Mouse (Mus musculus) heart, postnatal 0 days (tissue): ENCODE data around the gene Igf1r. TPM values are rescaled to one million over a fixed set of nuclear protein-coding genes. Genes with fewer than 3 reads are reported as not detected.

Experiments
- ATAC-seq: fragments of 200-750 bp; cut with Nextera tagmentation; 2 replicates; pipeline ENCODE4 v1.8.0; 2017; ENCODE audit warnings: low read depth, moderate number of reproducible peaks, moderate library complexity; ENCODE audit not compliant: insufficient read depth
- DNase-seq: peaks from one replicate; pipeline ENCODE4 v3.0.0-alpha.2; 2016; ENCODE audit warnings: low spot score
- H3K27ac ChIP-seq: fragments of 300-500 bp; sonication (generic); 2 replicates; pipeline ENCODE4 v1.5.1; 2014; ENCODE audit warnings: low read depth, mild to moderate bottlenecking
- H3K27me3 ChIP-seq: fragments of 300-500 bp; sonication (generic); 2 replicates; pipeline ENCODE4 v1.6.1; 2014; ENCODE audit warnings: low read length, mixed read lengths; ENCODE audit not compliant: control insufficient read depth, insufficient read depth
- H3K36me3 ChIP-seq: fragments of 300-500 bp; sonication (generic); replicated peaks from 2 replicates; pipeline ENCODE4 v1.6.1; 2014; ENCODE audit warnings: low read length, mixed read lengths; ENCODE audit not compliant: control insufficient read depth, insufficient read depth
- H3K4me1 ChIP-seq: fragments of 300-500 bp; sonication (generic); 2 replicates; pipeline ENCODE4 v1.6.1; 2014; ENCODE audit warnings: antibody characterized with exemption; ENCODE audit not compliant: control insufficient read depth, insufficient read depth
- H3K4me2 ChIP-seq: fragments of 300-500 bp; sonication (generic); 2 replicates; pipeline ENCODE4 v1.6.1; 2014; ENCODE audit warnings: low read depth, mild to moderate bottlenecking, low read length, moderate library complexity
- H3K4me3 ChIP-seq: fragments of 300-500 bp; sonication (generic); 2 replicates; pipeline ENCODE4 v1.5.1; 2014; ENCODE audit warnings: low read depth, low read length
- H3K9ac ChIP-seq: fragments of 300-500 bp; sonication (generic); replicated peaks from 2 replicates; pipeline ENCODE4 v1.6.1; 2014; ENCODE audit warnings: low read depth, low read length, mixed read lengths
- H3K9me3 ChIP-seq: fragments of 300-500 bp; sonication (generic); replicated peaks from 2 replicates; pipeline ENCODE4 v1.6.1; 2016; ENCODE audit warnings: low read length; ENCODE audit not compliant: control insufficient read depth
- CTCF ChIP-seq: IDR thresholded peaks from 2 replicates; pipeline ENCODE4 v1.5.1; 2016; ENCODE audit warnings: antibody characterized with exemption, control low read depth, low read depth
- EP300 ChIP-seq: IDR thresholded peaks from 2 replicates; pipeline ENCODE4 v1.6.1; 2016; ENCODE audit warnings: antibody characterized with exemption, low read depth
- WGBS: fragments of 180-500 bp; shearing (Covaris S2); extraction: QIAGEN DNeasy Blood & Tissue Kit; methylation state at CpG from one replicate; pipeline ENCODE4 v1.1.7; 2014; 5-methylcytosine and 5-hydroxymethylcytosine counted together
- polyA plus RNA-seq: library from polyadenylated mRNA; unstranded; fragments of >200 nt; fragmentation: Nextera tagmentation; extraction: Ambion mirVana; gene quantifications from 2 replicates; pipeline ENCODE4 v1.2.1, GENCODE M21; 2015
- total RNA-seq: library from RNA; depleted of rRNA; stranded (reverse); fragments of >200 nt; gene quantifications from 2 replicates; pipeline ENCODE4 v1.2.3, GENCODE M21; 2014; ENCODE audit warnings: low replicate concordance

Gene Igf1r
- total and polyA plus RNA-seq, 2 experiments from 2014 or later = 8.8 to 41.8 TPM

DNA sequence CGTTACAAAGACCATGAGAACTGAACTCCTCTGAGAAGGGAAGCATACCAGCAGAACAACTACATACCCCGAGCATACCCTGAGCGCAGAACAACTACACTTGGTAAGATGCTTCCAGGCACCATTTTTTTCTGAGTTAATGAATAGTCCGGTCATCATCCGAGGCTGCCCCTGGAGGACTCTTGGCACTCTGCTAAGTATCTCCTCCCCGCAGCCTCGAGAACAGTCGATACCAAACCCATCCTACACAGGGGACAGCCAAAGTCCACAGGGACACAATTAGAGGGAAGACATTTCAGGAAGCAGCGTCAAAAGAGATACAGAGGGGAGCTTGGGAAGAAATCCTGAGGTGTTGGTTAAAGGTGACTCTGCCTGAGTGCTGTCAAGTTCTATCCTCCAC lies 288.6 kb downstream of the Igf1r start:
- Histone ChIP-seq H3K27ac (no peak overlapping the region), H3K36me3 (no peaks in the 10 kb centered on the region), H3K4me2 (no peak overlapping the region), H3K27me3 (no peaks in the 10 kb centered on the region), H3K4me1 (no peaks in the 10 kb centered on the region), H3K4me3 (no peak overlapping the region), H3K9me3 (no peaks in the 10 kb centered on the region), H3K9ac (no peak overlapping the region)
- no peak for TF ChIP-seq CTCF
- no peak for TF ChIP-seq EP300
- no peak for DNase-seq
- 78% methylated on average over 9 of the region's 9 CpGs for WGBS
- ATAC-seq = no peak

DNA sequence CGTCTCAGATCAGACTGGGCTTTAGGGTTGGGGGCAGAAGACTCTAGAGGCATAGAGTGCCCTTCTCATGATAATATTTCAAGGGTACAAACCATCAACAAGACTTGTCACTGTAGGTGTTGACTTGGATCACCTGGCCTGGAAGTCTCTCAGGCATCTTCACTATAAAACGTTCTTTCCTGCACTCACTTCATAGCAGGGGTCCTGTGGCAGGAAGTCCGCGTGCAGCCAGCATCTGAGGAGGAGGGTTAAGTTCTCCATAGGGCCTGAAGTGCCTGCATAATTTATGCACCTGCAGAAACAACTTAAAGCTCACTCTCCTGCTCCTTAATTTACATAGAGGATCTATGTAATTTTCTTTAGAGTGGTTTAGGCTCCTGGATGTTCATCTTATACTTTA lies 293.1 kb downstream of the Igf1r start:
- no peak overlapping the region for H3K4me3 ChIP-seq
- no peak for TF ChIP-seq CTCF
- no peaks in the 10 kb centered on the region for H3K36me3 ChIP-seq
- H3K27ac ChIP-seq = no peak overlapping the region
- H3K9me3 ChIP-seq = 0 out of 2 replicates have a peak, but pooled peaks cover under 1% of the 10 kb centered on the region
- no peaks in the 10 kb centered on the region for H3K27me3 ChIP-seq
- H3K4me1 ChIP-seq = no peaks in the 10 kb centered on the region
- no peak overlapping the region for H3K4me2 ChIP-seq
- no peak for ATAC-seq
- 60% methylated on average over 4 of the region's 4 CpGs for WGBS
- DNase-seq = no peak
- no peak overlapping the region for H3K9ac ChIP-seq

DNA sequence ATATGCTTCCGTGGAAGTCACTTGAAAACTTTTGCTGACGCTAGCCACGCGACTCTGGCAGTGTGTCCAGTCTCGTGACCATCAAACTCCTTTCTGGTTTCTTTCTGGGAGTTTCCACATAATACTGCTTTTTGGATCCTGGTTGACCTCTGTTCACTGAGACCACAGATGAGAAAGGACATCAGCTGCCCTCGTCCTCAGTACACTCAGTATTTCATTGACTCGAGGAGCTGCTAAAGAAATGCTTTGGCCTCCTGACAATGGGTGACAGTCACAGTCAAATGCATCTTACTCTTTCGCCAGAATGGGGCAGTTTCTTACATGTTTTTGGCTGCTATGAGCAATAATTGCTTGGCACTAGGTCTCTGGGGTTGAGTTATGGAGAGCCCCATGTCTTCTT lies 293.6 kb downstream of the Igf1r start:
- no peaks in the 10 kb centered on the region for H3K4me1 ChIP-seq
- no peaks in the 10 kb centered on the region for H3K36me3 ChIP-seq
- no peak overlapping the region for H3K4me3 ChIP-seq
- H3K27me3 ChIP-seq = no peaks in the 10 kb centered on the region
- 82% methylated on average over 8 of the region's 8 CpGs for WGBS
- H3K4me2 ChIP-seq = no peak overlapping the region
- DNase-seq (no peak), ATAC-seq (no peak)
- H3K27ac ChIP-seq = no peak overlapping the region
- H3K9ac ChIP-seq = no peak overlapping the region
- peaks cover 6% of the 10 kb centered on the region; the same call in 1 of the 2 replicates for H3K9me3 ChIP-seq
- TF ChIP-seq CTCF = no peak
- TF ChIP-seq EP300 = no peak

DNA sequence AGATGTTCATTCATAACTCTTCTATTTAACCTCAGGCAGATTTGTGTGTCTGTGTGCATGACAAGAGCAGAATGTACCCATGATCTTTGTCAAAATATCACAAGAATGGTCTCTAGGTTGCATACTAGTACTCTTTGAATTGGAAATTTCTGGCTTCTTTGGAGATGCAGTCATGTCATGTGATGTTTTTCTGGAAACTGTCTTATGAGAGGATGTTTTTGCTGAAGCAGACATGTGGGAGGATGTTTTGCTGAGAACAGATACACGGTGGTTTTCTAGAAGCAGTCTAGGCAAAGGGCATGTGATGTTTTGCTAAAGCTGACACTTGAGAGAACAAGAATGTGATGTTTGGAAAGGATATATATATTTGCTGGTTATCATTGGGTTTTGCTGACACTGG lies 297.8 kb downstream of the Igf1r start:
- Histone ChIP-seq H3K27ac (no peak overlapping the region), H3K9ac (no peak overlapping the region), H3K9me3 (peaks cover 8% of the 10 kb centered on the region; the same call in 1 of the 2 replicates), H3K27me3 (no peaks in the 10 kb centered on the region), H3K4me3 (no peak overlapping the region), H3K4me2 (no peak overlapping the region), H3K36me3 (no peaks in the 10 kb centered on the region), H3K4me1 (no peaks in the 10 kb centered on the region)
- DNase-seq = no peak
- ATAC-seq = no peak
- TF ChIP-seq EP300 = no peak
- TF ChIP-seq CTCF = no peak
- 55% methylated on average over 1 of the region's 1 CpGs for WGBS

DNA sequence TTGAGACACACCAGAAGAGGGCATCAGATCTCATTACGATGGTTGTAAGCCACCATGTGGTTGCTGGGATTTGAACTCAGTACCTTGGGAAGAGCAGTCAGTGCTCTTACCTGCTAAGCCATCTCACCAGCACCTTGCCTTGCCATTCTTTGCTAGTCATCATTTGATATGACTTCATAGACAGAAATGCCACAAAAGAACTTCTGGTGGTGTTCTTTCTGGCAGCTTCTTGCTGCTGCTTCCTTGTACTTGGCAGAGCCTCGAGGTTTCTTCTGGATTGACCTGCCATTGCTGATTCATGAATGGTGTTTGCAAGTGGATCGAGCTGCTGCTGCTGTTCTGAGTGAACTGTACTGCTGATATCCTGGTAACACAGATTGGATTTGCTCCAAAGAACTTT lies 298.3 kb downstream of the Igf1r start:
- Histone ChIP-seq H3K4me2 (no peak overlapping the region), H3K9ac (no peak overlapping the region), H3K27ac (no peak overlapping the region), H3K27me3 (no peaks in the 10 kb centered on the region), H3K9me3 (peaks cover 8% of the 10 kb centered on the region; the same call in 1 of the 2 replicates), H3K4me3 (no peak overlapping the region), H3K4me1 (no peaks in the 10 kb centered on the region), H3K36me3 (no peaks in the 10 kb centered on the region)
- WGBS = 80% methylated on average over 3 of the region's 3 CpGs
- ATAC-seq (no peak), DNase-seq (no peak)
- TF ChIP-seq EP300 (no peak), CTCF (no peak)

DNA sequence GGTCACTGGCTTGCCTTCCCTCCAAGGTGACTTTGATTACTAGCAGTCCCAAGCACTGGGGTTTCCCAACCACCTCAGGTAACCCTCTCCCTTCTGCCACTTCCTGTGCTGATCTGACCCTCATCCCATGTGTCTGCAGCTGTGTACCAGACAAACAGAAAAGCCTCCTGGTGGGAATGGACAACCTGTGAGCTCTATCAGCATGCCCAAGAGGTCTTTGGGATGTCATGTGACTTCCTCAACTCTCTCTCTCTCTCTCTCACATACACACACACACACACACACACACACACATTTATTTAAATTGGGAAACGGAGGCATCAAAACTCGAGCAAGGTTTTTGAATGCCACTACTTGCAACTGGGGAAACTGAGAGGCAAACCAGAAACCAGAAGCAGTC lies 305.1 kb downstream of the Igf1r start:
- peaks cover 21% of the 10 kb centered on the region for H3K4me1 ChIP-seq
- no peaks in the 10 kb centered on the region for H3K36me3 ChIP-seq
- H3K4me2 ChIP-seq = no peak overlapping the region
- peak overlapping the region; percentile 23; the same call in 1 of the 2 replicates for H3K27ac ChIP-seq
- H3K9me3 ChIP-seq = no peaks in the 10 kb centered on the region
- H3K4me3 ChIP-seq = no peak overlapping the region
- H3K27me3 ChIP-seq = no peaks in the 10 kb centered on the region
- H3K9ac ChIP-seq = no peak overlapping the region
- DNase-seq (no peak), ATAC-seq (no peak)
- WGBS = 29% methylated on average over 2 of the region's 2 CpGs
- TF ChIP-seq CTCF = no peak
- TF ChIP-seq EP300 = no peak
